Mouse (Mus musculus) cerebellum, postnatal 25 days (tissue): ENCODE measurements at regions not wholly inside any gene's neighbourhood (a gene's known extent, or its start where the extent isn't known, plus 50 kb on each side); places are given as distances from the start of the nearest gene placed in this dataset.
A peak's percentile ranks its signal among the peaks of the same experiment; 100 is the strongest.

Experiments used
- DNase-seq, 2 experiments: peaks; one replicate each; pipeline ENCODE4 v3.0.0; 2021; ENCODE audit warnings: mixed read lengths in 2 of 2

DNA sequence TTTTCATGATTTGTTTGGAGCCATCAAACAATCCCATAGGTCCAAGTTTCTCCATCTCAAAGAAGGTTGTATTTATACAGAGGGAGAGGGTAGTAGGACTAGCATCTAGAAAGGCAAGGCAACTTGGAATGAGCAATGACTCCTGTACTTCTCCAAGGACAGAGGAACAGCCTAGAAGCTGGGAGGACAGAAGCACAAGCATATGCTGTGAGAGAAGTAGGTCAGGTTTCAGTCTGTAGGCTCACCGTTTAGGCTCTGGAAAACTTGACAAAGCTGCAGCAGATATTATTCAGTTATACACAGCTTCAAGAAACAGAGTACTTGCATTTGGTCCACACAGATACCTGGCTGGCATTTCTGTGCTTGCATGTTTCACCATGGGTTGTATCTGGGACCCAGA, 131.5 kb upstream of the B3gat1 start:
- no peak for DNase-seq

GRCm38 (mm10) chr9:26604552-26604951, 129.0 kb upstream of the B3gat1 start:
- DNase-seq = no peak

DNA sequence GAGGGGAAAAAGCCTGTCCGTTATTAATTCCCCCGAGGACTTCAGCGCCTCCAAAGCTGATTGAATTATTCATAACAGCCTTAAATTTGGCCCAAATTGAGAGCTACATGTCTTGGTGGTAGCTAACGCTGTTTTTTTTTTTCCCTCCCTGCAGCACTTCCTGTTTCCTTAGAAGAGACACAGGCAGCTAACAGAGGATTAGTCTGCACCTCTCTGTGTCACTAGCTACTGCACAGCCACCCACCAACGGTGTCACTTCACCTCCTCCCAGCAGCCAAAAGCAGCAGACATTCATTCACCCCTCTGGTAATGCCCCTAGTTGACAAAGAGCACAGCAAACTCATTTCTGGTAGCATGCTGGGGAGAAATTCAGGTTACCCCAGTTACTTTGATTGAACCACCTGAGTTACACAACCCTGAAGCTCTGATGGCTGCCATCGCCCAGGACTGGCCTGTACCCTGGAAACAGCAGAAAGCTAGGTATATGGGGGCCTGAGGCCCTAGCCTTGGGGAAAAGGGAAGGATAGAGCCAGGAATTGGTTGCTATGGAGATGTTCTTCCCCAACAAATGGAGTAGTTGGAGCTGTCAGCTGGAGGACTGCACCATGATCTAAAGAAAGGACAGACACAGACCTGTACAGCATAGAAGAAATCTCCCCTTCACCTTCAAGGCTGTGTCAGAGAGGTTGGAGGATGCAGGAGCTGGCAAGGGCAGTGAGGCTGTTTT, 121.7 kb upstream of the B3gat1 start:
- DNase-seq = no peak

DNA sequence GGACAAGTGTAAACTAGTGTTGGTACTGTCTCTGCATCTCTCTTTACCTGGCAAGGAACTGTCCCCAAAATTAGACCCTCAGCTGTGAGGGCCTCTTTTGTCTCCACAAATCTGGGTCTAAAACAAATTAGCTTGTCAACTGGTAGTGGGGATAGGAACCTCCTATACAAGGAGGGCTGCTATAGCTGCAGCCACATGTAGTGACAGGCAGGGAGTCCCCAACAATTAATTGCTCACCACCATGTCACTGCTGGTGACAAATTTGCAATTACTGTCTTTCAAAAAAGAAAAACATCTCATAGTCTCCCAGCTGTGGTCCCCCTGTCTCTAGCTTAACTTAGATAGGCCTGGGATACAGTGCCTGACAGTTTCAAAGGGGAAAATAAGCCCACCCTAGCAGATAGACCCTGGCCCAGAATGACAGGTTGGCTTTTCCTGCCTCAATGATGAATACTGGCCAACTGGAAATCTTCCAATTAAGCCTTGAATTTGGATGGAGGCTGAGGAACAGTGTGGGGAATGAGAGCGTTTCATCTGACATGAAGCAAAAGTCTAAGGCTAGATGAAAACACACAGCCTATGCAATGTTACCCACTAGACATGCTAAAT, 110.6 kb upstream of the B3gat1 start:
- no peak for DNase-seq

DNA sequence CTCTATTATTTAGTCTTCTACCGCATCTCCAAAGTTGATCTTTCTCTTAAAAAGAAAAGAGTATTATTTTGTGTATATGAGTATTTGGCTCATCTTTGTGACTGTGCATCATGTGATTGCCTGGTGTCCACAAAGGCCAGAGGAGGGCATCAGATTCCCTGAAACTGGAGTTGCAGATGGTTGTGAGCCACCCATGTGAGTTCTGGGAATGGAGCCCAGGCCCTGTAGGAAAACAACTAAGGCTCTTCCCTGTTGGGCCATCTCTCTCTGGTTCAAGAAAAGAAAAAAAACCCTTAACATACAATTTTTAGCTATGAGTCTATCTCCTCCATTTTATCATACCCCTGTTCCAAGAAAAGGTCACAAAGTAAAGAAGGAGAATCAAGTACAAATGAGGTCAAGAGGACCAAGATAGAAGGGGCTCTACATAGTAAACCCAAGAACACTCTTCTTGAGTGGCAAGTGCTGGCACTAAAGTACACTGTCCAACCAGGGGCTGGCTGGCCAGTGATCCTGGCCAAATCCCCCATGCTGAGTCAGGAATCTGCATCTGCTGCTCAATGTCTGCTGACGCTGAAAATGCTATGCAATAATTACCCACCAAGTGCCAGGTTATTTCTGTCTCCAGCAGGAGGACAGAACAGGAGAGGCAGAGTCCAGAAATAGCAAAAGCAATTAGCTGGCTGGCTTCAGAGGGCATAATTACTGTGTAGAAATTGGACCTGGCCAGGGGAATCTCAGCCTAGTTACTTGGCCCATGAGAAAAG, 108.2 kb upstream of the B3gat1 start:
- peak; percentile 70 to 82 for DNase-seq

GRCm38 (mm10) chr9:26632891-26633650, 100.5 kb upstream of the B3gat1 start:
- DNase-seq = no peak

GRCm38 (mm10) chr9:26635211-26635610, 98.3 kb upstream of the B3gat1 start:
- DNase-seq = no peak

DNA sequence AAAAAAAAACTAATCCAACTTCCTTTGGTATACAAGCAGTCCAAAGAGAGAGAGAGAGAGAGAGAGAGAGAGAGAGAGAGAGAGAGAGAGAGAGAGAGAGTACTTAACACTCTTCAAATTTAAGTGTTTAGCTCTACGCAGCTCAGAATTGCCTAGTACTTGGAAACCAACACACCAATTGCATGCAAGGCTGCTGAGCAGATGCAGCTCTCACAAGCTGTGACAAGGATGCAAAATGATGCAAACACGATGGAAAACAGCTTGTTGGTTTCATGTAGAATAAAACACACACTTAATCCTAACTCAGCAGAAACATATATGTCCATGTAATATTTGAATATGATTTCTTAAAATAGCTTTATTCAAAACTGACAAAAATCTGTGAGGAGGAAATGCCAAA, 94.9 kb upstream of the B3gat1 start:
- DNase-seq = no peak

DNA sequence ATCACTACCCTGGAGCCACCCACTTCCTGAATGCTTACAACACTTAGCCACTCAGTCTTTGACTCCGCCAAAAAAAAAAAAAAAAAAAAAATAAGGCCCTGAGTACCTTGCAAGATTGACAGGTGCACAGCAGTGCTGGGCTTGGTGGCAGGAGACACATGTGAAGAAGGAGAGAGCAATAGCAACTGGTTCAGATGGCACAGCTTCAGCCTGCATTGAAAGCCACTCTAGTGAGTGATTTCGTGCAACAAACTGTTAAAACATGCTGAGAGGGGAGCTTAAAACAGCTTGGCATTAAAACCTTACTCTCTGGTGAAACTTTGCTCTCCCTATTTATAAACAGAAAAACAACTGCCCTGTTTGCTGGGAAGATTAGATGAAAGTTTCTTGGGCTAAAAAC, 91.2 kb upstream of the B3gat1 start:
- no peak for DNase-seq

- DNase-seq = no peak
Measured at GRCm38 (mm10) chr9:26642831-26643230, 90.7 kb upstream of the B3gat1 start.

GRCm38 (mm10) chr9:26649506-26649905, 84.0 kb upstream of the B3gat1 start:
- DNase-seq = no peak

DNA sequence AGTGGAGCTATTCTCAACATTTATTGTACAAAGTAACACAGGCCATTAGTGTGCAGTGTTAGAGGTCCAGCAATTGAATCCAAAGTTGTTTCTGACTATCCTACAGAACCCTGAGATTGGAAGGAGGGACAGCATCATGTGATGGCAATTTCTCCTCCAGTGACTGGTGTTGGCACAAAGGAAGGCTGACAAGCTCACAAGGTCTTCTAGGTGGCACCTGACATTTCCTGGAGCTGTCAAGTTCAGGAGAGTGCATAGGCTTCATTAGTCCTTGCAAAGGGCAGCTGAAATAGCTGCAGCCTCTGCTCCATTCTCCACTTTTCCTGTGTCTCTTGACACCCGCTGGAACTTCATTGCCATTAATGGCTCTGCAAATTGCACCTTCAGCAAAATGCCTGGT, 80.6 kb upstream of the B3gat1 start:
- no peak for DNase-seq

- DNase-seq = peak in 1 of 2 experiments; percentile 4
Measured at GRCm38 (mm10) chr9:26659366-26659765, 74.2 kb upstream of the B3gat1 start.

DNA sequence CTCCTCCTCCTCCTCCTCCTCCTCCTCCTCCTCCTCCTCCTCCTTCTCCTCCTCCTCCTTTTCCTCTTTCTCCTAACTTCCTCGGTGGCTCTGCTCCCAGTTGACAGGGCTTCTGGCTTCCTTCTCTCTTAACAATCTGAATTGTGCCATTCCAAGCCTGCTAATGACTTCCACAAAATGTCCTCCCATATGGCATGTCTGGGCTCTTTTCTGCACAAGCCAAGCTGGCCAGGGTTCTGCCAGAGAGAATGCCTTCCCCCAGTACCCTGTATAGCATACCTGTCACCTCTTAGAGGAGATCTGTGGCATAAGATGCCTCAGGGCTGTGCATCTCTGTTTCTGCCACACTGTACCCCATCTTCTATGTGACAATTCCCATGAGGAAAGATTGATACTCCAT, 70.0 kb upstream of the B3gat1 start:
- DNase-seq = peak; percentile 12 to 40

DNA sequence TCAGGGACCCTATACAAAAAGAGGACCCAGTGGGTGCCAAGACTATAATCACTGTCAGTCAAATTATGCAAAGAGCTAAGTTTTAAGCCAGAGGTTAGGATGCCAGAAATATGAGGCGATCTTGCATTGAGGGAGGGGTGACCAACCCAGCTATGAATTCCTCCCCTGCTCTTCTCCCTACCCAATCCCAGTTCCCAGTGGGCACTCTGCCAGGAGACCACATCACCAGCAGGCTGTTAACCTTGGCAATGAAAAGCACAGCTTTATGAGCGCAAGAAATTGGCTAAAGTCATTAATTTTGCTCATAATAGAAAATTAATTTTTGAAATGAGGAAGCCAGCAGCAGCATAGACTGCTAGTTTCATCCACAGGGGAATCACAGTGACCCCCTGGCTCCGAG, 65.7 kb upstream of the B3gat1 start:
- DNase-seq = peak in 1 of 2 experiments; percentile 39

- no peak for DNase-seq
Measured at GRCm38 (mm10) chr9:26674059-26674757, 59.3 kb upstream of the B3gat1 start.

DNA sequence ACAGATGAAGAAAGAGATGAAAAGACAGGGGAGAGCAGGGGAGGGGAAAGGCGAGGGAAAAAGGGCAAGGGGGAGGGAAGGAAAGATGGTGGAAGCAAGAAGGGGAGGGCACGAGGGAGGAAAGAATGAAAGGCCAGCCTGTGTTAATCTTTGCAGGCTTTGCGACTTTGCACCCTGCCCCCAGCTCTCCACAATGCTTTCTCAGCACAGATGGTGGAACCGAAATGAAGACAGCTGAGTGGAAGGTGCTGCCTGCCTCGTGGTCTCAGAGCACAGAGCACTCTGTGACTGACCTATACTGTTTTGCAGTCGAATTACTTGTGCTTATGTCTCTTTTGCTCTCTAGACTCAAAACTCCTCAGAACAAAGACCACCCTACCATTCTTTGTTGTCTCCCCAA, 55.2 kb upstream of the B3gat1 start:
- peak in 1 of 2 experiments; percentile 27 for DNase-seq

GRCm38 (mm10) chr9:26681516-26681915, 52.0 kb upstream of the B3gat1 start:
- peak in 1 of 2 experiments; percentile 53 for DNase-seq
